Comparison of ENCODE assay signal across 8 mouse cellular contexts in the genomic region with DNA sequence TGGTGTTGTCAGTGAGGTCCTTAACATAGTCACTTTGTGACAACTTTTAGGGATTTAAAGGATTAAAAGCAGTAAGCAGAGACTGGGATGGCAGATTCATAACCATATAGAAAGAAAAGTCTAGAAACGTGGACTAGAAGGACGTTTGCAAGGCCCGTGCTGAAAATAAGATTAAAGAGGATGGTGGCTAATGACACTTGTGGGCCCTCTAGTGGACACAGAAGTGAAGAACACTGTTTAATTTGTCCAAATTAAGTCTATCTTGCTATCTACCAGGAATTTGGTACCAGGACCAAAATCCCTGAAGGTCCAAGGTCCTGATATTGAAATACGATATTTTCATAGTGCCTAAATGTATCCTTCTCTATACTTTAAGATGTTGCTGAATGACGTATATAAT. TPM values are rescaled to one million over a fixed set of nuclear protein-coding genes. Genes with fewer than 3 reads are reported as not detected.
DNase-seq lines count a peak whose midpoint lies in the region; ATAC-seq and TF ChIP-seq lines count a peak whose summit lies in the region.

No protein-coding gene starts in this region.

- no peaks in the 10 kb centered on the region for H3K36me3 ChIP-seq in kidney, embryonic 14.5 days (ENCODE audit: control insufficient read depth, insufficient read depth, low read length)
- H3K36me3 ChIP-seq in hindbrain, postnatal 0 days (ENCODE audit: insufficient read depth, low read length): no peaks in the 10 kb centered on the region

- H3K4me3 ChIP-seq in kidney, embryonic 14.5 days (ENCODE audit: low read length): no peak overlapping the region
- H3K4me3 ChIP-seq in hindbrain, postnatal 0 days (ENCODE audit: low read length): no peak overlapping the region

- H3K27me3 ChIP-seq in kidney, embryonic 14.5 days (ENCODE audit: control insufficient read depth, insufficient read depth, low read length): no peaks in the 10 kb centered on the region
- H3K27me3 ChIP-seq in hindbrain, postnatal 0 days (ENCODE audit: insufficient read depth, low read length): no peaks in the 10 kb centered on the region

- peaks cover 3% of the 10 kb centered on the region; the same call in 1 of the 2 replicates for H3K4me1 ChIP-seq in kidney, embryonic 14.5 days (ENCODE audit: control insufficient read depth, insufficient read depth, low read length)
- H3K4me1 ChIP-seq in hindbrain, postnatal 0 days (ENCODE audit: insufficient read depth, low read length): peaks cover 10% of the 10 kb centered on the region

- H3K9ac ChIP-seq in kidney, embryonic 14.5 days (ENCODE audit: low read depth, low read length): no peak overlapping the region
- H3K9ac ChIP-seq in hindbrain, postnatal 0 days (replicated peaks; ENCODE audit: low read length): no peak overlapping the region

- H3K27ac ChIP-seq in kidney, embryonic 14.5 days (ENCODE audit: low read depth, low read length): no peak overlapping the region
- no peak overlapping the region for H3K27ac ChIP-seq in hindbrain, postnatal 0 days

- no peak for ATAC-seq in kidney, embryonic 14.5 days (ENCODE audit: low FRiP score, low TSS enrichment)
- no peak for ATAC-seq in hindbrain, postnatal 0 days
- ATAC-seq in monocyte, adult 5-6 weeks (replicated peaks; ENCODE audit: insufficient number of reproducible peaks, low FRiP score, low TSS enrichment, poor library complexity, severe bottlenecking): no peak

- TF ChIP-seq CTCF in hindbrain, postnatal 0 days (IDR thresholded peaks at IDR 0.05; ENCODE audit: low read depth): peak; percentile 84

- 2% methylated on average over 5 of the region's 5 CpGs for WGBS in kidney, embryonic 14.5 days
- 3% methylated on average over 5 of the region's 5 CpGs for WGBS in hindbrain, postnatal 0 days

- no peak overlapping the region; the same call in 1 of the 2 replicates for H3K4me2 ChIP-seq in kidney, embryonic 14.5 days (replicated peaks; ENCODE audit: low read depth, low read length)
- H3K4me2 ChIP-seq in hindbrain, postnatal 0 days (ENCODE audit: low read depth, low read length): peak overlapping the region; percentile 26; the same call in 1 of the 2 replicates

- H3K9me3 ChIP-seq in kidney, embryonic 14.5 days (ENCODE audit: control insufficient read depth, low read length): no peaks in the 10 kb centered on the region
- no peaks in the 10 kb centered on the region for H3K9me3 ChIP-seq in hindbrain, postnatal 0 days (ENCODE audit: low read length)

- DNase-seq in kidney, adult 9 months: peak; percentile 75
- peak; percentile 64 for DNase-seq in ES-CJ7 (ENCODE audit: low read depth, low spot score)
- DNase-seq in embryo, embryonic 9.5 days (ENCODE audit: extremely low spot score): peak; percentile 24
- peak; percentile 81 for DNase-seq in hindbrain, postnatal 0 days (ENCODE audit: low spot score)
- peak; percentile 78 for DNase-seq in lung, postnatal 36 days
- DNase-seq in frontal cortex, postnatal 25 days (ENCODE audit: low spot score in 2 of 2): no peak

RNA-seq across cellular contexts. Expression of a gene that starts 2.4 kb away (rescaled TPM):
- 35.1 and 62.6 TPM in 2 replicates for polyA plus RNA-seq in kidney, embryonic 14.5 days (2014; fragmentation: Nextera tagmentation; extraction: Ambion mirVana)
- 141 and 150 TPM in 2 replicates for total RNA-seq in hindbrain, postnatal 0 days (2014; rRNA removed)
- 85.3 and 89.1 TPM in 2 replicates for polyA plus RNA-seq in hindbrain, postnatal 0 days (2015; fragmentation: Nextera tagmentation; extraction: Ambion mirVana)
- total RNA-seq in monocyte, adult 5-6 weeks (2017): 22.9 to 57.1 TPM (median 40.8 TPM) in 3 replicates

RNA-seq across cellular contexts. Expression of a gene that starts 36.4 kb away (rescaled TPM):
- polyA plus RNA-seq in kidney, embryonic 14.5 days (2014; fragmentation: Nextera tagmentation; extraction: Ambion mirVana): 0.22 and 0.23 TPM in 2 replicates
- 46.6 and 60.3 TPM in 2 replicates for total RNA-seq in hindbrain, postnatal 0 days (2014; rRNA removed)
- polyA plus RNA-seq in hindbrain, postnatal 0 days (2015; fragmentation: Nextera tagmentation; extraction: Ambion mirVana): 21.7 and 22.5 TPM in 2 replicates
- 0.38 to 0.49 TPM in 2 of 3 replicates, not detected in the other for total RNA-seq in monocyte, adult 5-6 weeks (2017)

Comparison
In these comparisons a context has a peak if more than half of its experiments do, and no peak if none do; other contexts are left out.
1. DNase-seq: peak in kidney, adult 9 months (single experiment), ES-CJ7 (single experiment), embryo, embryonic 9.5 days (single experiment), hindbrain, postnatal 0 days (single experiment) and lung, postnatal 36 days (single experiment); none in frontal cortex, postnatal 25 days (0 of 2).
2. RNA of a gene that starts 36.4 kb away (total RNA-seq): 46.6 to 60.3 TPM in hindbrain, postnatal 0 days; 0.38 to 0.49 TPM in monocyte, adult 5-6 weeks; every median in the first group is over 10 times any median in the second.